Mouse (Mus musculus) stomach, embryonic 15.5 days (tissue): ENCODE data around the gene Col1a2. TPM values are rescaled to one million over a fixed set of nuclear protein-coding genes. Genes with fewer than 3 reads are reported as not detected.

Experiments used
- ATAC-seq: fragments of 200-750 bp; cut with Nextera tagmentation; 2 replicates; pipeline ENCODE4 v1.8.0; 2017; ENCODE audit warnings: low read depth, moderate number of reproducible peaks, moderate TSS enrichment; ENCODE audit not compliant: insufficient read depth, low FRiP score
- H3K27ac ChIP-seq: fragments of 300-500 bp; sonication (generic); 2 replicates; pipeline ENCODE4 v1.5.1; 2015; ENCODE audit warnings: mild to moderate bottlenecking, inconsistent platforms
- H3K27me3 ChIP-seq: fragments of 300-500 bp; sonication (generic); replicated peaks from 2 replicates; pipeline ENCODE4 v1.6.1; 2015; ENCODE audit warnings: inconsistent platforms
- H3K36me3 ChIP-seq: fragments of 300-500 bp; sonication (generic); 2 replicates; pipeline ENCODE4 v1.6.1; 2015; ENCODE audit warnings: inconsistent platforms
- H3K4me1 ChIP-seq: fragments of 300-500 bp; sonication (generic); 2 replicates; pipeline ENCODE4 v1.6.1; 2015; ENCODE audit warnings: inconsistent platforms
- H3K4me2 ChIP-seq: fragments of 300-500 bp; sonication (generic); 2 replicates; pipeline ENCODE4 v1.6.1; 2015; ENCODE audit warnings: mild to moderate bottlenecking, inconsistent platforms
- H3K4me3 ChIP-seq: fragments of 300-500 bp; sonication (generic); replicated peaks from 2 replicates; pipeline ENCODE4 v1.5.1; 2015; ENCODE audit warnings: inconsistent platforms
- H3K9ac ChIP-seq: fragments of 300-500 bp; sonication (generic); 2 replicates; pipeline ENCODE4 v1.6.1; 2015; ENCODE audit warnings: inconsistent platforms
- H3K9me3 ChIP-seq: fragments of 300-500 bp; sonication (generic); 2 replicates; pipeline ENCODE4 v1.6.1; 2016; ENCODE audit warnings: inconsistent platforms
- WGBS: fragments of 180-500 bp; shearing (Covaris S2); methylation state at CpG from one replicate; pipeline ENCODE4 v1.1.7; 2015; 5-methylcytosine and 5-hydroxymethylcytosine counted together
- polyA plus RNA-seq: library from polyadenylated mRNA; unstranded; fragments of >200 nt; fragmentation: Nextera tagmentation; extraction: Ambion mirVana; gene quantifications from 2 replicates; pipeline ENCODE4 v1.2.1, GENCODE M21; 2015

Gene Col1a2
- polyA plus RNA-seq, 1 experiment from 2014 or later = 740 TPM

- ATAC-seq = no peak
- 67% methylated on average over 8 of the region's 8 CpGs for WGBS
- Histone ChIP-seq H3K36me3 (no peaks in the 10 kb centered on the region), H3K4me3 (no peak overlapping the region), H3K27ac (no peak overlapping the region), H3K9ac (no peak overlapping the region), H3K9me3 (no peaks in the 10 kb centered on the region), H3K27me3 (no peaks in the 10 kb centered on the region), H3K4me2 (no peak overlapping the region), H3K4me1 (peaks cover 10% of the 10 kb centered on the region; the same call in 1 of the 2 replicates)
Measured at GRCm38 (mm10) chr6:4557086-4557485, 52.5 kb downstream of the Col1a2 start.

GRCm38 (mm10) chr6:4557678-4558077 is 53.1 kb downstream of the Col1a2 start:
- WGBS = 18% methylated on average over 7 of the region's 7 CpGs
- no peak overlapping the region for H3K4me2 ChIP-seq
- H3K27ac ChIP-seq = no peak overlapping the region

GRCm38 (mm10) chr6:4561156-4561555 is 56.5 kb downstream of the Col1a2 start:
- no peaks in the 10 kb centered on the region for H3K9me3 ChIP-seq
- H3K4me2 ChIP-seq = peak overlapping the region; percentile 17
- no peaks in the 10 kb centered on the region for H3K27me3 ChIP-seq
- WGBS = 19% methylated on average over 11 of the region's 11 CpGs
- no peak overlapping the region for H3K4me3 ChIP-seq
- H3K9ac ChIP-seq = no peak overlapping the region
- peak overlapping the region; percentile 59; the same call in 1 of the 2 replicates for H3K27ac ChIP-seq
- peaks cover 10% of the 10 kb centered on the region; the same call in 1 of the 2 replicates for H3K4me1 ChIP-seq
- no peaks in the 10 kb centered on the region for H3K36me3 ChIP-seq
- ATAC-seq = peak; percentile 65; the same call in 1 of the 2 replicates

More at GRCm38 (mm10) chr6:4557678-4558077, 53.1 kb downstream of the Col1a2 start:
- Histone ChIP-seq H3K4me3 (no peak overlapping the region), H3K27me3 (no peaks in the 10 kb centered on the region), H3K4me1 (peaks cover 10% of the 10 kb centered on the region; the same call in 1 of the 2 replicates), H3K9ac (no peak overlapping the region), H3K9me3 (no peaks in the 10 kb centered on the region), H3K36me3 (no peaks in the 10 kb centered on the region)
- no peak for ATAC-seq

- H3K4me1 ChIP-seq = peaks cover 10% of the 10 kb centered on the region; the same call in 1 of the 2 replicates
- no peaks in the 10 kb centered on the region for H3K9me3 ChIP-seq
- no peak overlapping the region for H3K9ac ChIP-seq
- ATAC-seq = no peak; the same call in 1 of the 2 replicates
- H3K4me2 ChIP-seq = peak overlapping the region; percentile 17; the same call in 1 of the 2 replicates
- H3K36me3 ChIP-seq = no peaks in the 10 kb centered on the region
- H3K27me3 ChIP-seq = no peaks in the 10 kb centered on the region
- no peak overlapping the region for H3K4me3 ChIP-seq
- peak overlapping the region; percentile 59; the same call in 1 of the 2 replicates for H3K27ac ChIP-seq
Measured at GRCm38 (mm10) chr6:4561621-4562020, 57.0 kb downstream of the Col1a2 start.

- WGBS = 33% methylated on average over 1 of the region's 1 CpGs
- Histone ChIP-seq H3K4me2 (no peak overlapping the region), H3K4me1 (peaks cover 10% of the 10 kb centered on the region; the same call in 1 of the 2 replicates), H3K4me3 (no peak overlapping the region), H3K27me3 (no peaks in the 10 kb centered on the region), H3K27ac (no peak overlapping the region), H3K36me3 (no peaks in the 10 kb centered on the region), H3K9ac (no peak overlapping the region), H3K9me3 (no peaks in the 10 kb centered on the region)
- ATAC-seq = no peak
Measured at GRCm38 (mm10) chr6:4562401-4562800, 57.8 kb downstream of the Col1a2 start.

GRCm38 (mm10) chr6:4563477-4563876 is 58.9 kb downstream of the Col1a2 start:
- ATAC-seq = no peak
- WGBS = 70% methylated on average over 5 of the region's 5 CpGs

GRCm38 (mm10) chr6:4570412-4570811 is 65.8 kb downstream of the Col1a2 start:
- no peak for ATAC-seq
- WGBS = 48% methylated on average over 4 of the region's 4 CpGs
- H3K4me2 ChIP-seq = no peak overlapping the region

More at GRCm38 (mm10) chr6:4563477-4563876, 58.9 kb downstream of the Col1a2 start:
- H3K4me2 ChIP-seq = no peak overlapping the region
- no peaks in the 10 kb centered on the region for H3K27me3 ChIP-seq
- no peak overlapping the region for H3K9ac ChIP-seq
- no peaks in the 10 kb centered on the region for H3K36me3 ChIP-seq
- no peak overlapping the region for H3K27ac ChIP-seq
- H3K4me3 ChIP-seq = no peak overlapping the region
- H3K4me1 ChIP-seq = peaks cover 10% of the 10 kb centered on the region; the same call in 1 of the 2 replicates
- H3K9me3 ChIP-seq = no peaks in the 10 kb centered on the region

GRCm38 (mm10) chr6:4577756-4578155 is 73.1 kb downstream of the Col1a2 start:
- H3K27ac ChIP-seq = no peak overlapping the region
- no peak overlapping the region for H3K9ac ChIP-seq
- no peak overlapping the region for H3K4me3 ChIP-seq
- no peaks in the 10 kb centered on the region for H3K36me3 ChIP-seq
- 49% methylated on average over 5 of the region's 5 CpGs for WGBS
- no peaks in the 10 kb centered on the region for H3K9me3 ChIP-seq
- no peaks in the 10 kb centered on the region for H3K27me3 ChIP-seq
- no peak for ATAC-seq
- no peaks in the 10 kb centered on the region for H3K4me1 ChIP-seq
- H3K4me2 ChIP-seq = no peak overlapping the region

More at GRCm38 (mm10) chr6:4570412-4570811, 65.8 kb downstream of the Col1a2 start:
- Histone ChIP-seq H3K9me3 (no peaks in the 10 kb centered on the region), H3K27me3 (no peaks in the 10 kb centered on the region), H3K27ac (no peak overlapping the region), H3K9ac (no peak overlapping the region), H3K4me1 (no peaks in the 10 kb centered on the region), H3K36me3 (no peaks in the 10 kb centered on the region), H3K4me3 (no peak overlapping the region)

GRCm38 (mm10) chr6:4578343-4578742 is 73.7 kb downstream of the Col1a2 start:
- Histone ChIP-seq H3K27ac (no peak overlapping the region), H3K36me3 (no peaks in the 10 kb centered on the region), H3K9me3 (no peaks in the 10 kb centered on the region), H3K4me2 (no peak overlapping the region), H3K9ac (no peak overlapping the region), H3K27me3 (no peaks in the 10 kb centered on the region), H3K4me1 (no peaks in the 10 kb centered on the region), H3K4me3 (no peak overlapping the region)
- WGBS = 84% methylated on average over 6 of the region's 6 CpGs
- ATAC-seq = no peak

GRCm38 (mm10) chr6:4579620-4580019 is 75.0 kb downstream of the Col1a2 start:
- Histone ChIP-seq H3K36me3 (no peaks in the 10 kb centered on the region), H3K4me1 (no peaks in the 10 kb centered on the region), H3K27ac (no peak overlapping the region), H3K4me2 (no peak overlapping the region), H3K9ac (no peak overlapping the region), H3K4me3 (no peak overlapping the region), H3K9me3 (no peaks in the 10 kb centered on the region), H3K27me3 (no peaks in the 10 kb centered on the region)
- 57% methylated on average over 5 of the region's 5 CpGs for WGBS
- no peak for ATAC-seq

GRCm38 (mm10) chr6:4583485-4583884 is 78.9 kb downstream of the Col1a2 start:
- WGBS = 43% methylated on average over 6 of the region's 6 CpGs

GRCm38 (mm10) chr6:4587946-4588345 is 83.3 kb downstream of the Col1a2 start:
- no peaks in the 10 kb centered on the region for H3K27me3 ChIP-seq
- H3K9ac ChIP-seq = no peak overlapping the region
- no peaks in the 10 kb centered on the region for H3K4me1 ChIP-seq
- ATAC-seq = no peak
- 69% methylated on average over 4 of the region's 4 CpGs for WGBS
- H3K4me2 ChIP-seq = no peak overlapping the region
- H3K4me3 ChIP-seq = no peak overlapping the region
- H3K36me3 ChIP-seq = no peaks in the 10 kb centered on the region
- H3K27ac ChIP-seq = no peak overlapping the region
- H3K9me3 ChIP-seq = no peaks in the 10 kb centered on the region

More at GRCm38 (mm10) chr6:4583485-4583884, 78.9 kb downstream of the Col1a2 start:
- no peaks in the 10 kb centered on the region for H3K36me3 ChIP-seq
- no peaks in the 10 kb centered on the region for H3K9me3 ChIP-seq
- no peaks in the 10 kb centered on the region for H3K27me3 ChIP-seq
- no peak overlapping the region for H3K9ac ChIP-seq
- no peak overlapping the region for H3K4me3 ChIP-seq
- H3K4me2 ChIP-seq = no peak overlapping the region
- no peaks in the 10 kb centered on the region for H3K4me1 ChIP-seq
- H3K27ac ChIP-seq = no peak overlapping the region
- peak; percentile 84 for ATAC-seq

GRCm38 (mm10) chr6:4588722-4589121 is 84.1 kb downstream of the Col1a2 start:
- no peak for ATAC-seq

More at GRCm38 (mm10) chr6:4588722-4589121, 84.1 kb downstream of the Col1a2 start:
- H3K27ac ChIP-seq = no peak overlapping the region
- no peaks in the 10 kb centered on the region for H3K9me3 ChIP-seq
- H3K4me1 ChIP-seq = no peaks in the 10 kb centered on the region
- no peaks in the 10 kb centered on the region for H3K36me3 ChIP-seq
- 89% methylated on average over 3 of the region's 3 CpGs for WGBS
- H3K27me3 ChIP-seq = no peaks in the 10 kb centered on the region
- H3K4me3 ChIP-seq = no peak overlapping the region
- no peak overlapping the region for H3K4me2 ChIP-seq
- no peak overlapping the region for H3K9ac ChIP-seq
